Mouse (Mus musculus): ENCODE data around the gene St5.

Gene St5

DNA sequence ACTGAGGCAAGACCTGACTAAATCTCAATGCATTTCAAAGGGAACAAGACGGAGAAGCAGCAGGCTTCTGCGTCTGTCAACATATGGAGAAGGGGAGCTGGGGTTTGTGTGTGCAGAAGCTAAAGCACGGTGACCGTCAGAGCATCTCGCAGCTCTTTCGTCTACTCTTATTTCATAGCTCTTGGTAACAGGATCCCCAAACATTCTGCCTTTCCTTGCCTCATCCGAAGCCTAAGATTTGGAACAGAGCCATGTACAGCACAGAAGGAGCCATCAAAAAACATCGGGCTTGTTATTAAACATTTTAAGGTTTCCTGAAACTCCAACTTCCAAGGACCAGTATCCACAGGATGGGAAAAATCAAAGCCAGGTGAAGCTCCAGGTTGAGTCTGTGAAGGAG, 62.3 kb downstream of the St5 start:
- no peak for DNase-seq (ENCODE audit: inconsistent ontology term)

DNA sequence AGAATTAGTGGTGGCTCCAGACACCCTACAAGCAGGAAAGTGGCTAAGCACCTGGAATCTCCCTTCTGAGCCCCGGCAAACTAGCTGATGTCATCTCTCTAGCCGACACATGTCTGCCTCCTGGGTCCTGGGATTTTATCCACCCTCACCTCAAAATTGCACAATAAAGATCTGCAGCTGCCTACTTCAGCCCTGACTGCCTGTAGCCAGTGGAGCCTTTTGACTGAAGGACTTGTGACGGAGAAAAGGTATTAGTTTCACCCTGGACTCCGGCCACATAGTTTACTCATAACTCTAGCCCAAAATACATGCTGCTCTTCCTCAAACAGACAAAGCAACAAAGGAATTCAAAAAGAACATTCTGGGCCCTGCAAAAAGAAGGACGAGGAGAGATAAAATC, 66.0 kb downstream of the St5 start:
- peak; percentile 85 for DNase-seq (ENCODE audit: inconsistent ontology term)

DNA sequence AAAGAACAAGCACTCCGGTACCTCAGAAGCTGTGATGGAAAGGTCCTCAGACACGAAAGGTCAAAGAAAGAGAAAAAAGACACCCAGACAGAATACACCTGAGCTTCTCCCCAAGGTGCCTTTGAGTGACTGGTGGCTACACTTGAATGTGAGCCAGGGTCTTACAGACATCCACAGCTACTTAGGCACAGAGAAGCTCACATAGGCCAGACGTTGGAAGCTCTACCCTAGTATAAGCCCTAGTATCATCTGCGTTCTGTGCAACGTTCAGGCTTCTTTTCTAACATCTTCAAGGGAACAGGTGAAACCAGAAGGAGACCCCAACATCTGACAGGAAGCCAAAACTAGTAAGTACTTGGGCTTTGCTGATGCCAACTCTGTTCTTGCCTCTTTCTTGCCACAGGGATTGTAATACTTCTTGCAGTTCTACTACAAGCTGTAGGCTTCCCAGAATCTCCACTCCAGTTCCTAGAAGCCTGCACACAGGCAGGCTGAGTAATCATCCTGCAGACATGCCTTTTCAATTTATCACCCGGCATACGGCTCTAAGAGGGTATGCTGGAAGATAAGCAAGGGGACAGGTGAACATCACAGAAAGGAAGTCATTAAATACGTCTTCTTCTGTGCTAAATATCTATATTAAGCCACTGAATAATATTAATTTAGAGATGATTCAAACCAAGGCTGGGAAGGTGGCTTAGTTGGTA, 67.2 kb downstream of the St5 start:
- no peak for DNase-seq (ENCODE audit: inconsistent ontology term)

DNA sequence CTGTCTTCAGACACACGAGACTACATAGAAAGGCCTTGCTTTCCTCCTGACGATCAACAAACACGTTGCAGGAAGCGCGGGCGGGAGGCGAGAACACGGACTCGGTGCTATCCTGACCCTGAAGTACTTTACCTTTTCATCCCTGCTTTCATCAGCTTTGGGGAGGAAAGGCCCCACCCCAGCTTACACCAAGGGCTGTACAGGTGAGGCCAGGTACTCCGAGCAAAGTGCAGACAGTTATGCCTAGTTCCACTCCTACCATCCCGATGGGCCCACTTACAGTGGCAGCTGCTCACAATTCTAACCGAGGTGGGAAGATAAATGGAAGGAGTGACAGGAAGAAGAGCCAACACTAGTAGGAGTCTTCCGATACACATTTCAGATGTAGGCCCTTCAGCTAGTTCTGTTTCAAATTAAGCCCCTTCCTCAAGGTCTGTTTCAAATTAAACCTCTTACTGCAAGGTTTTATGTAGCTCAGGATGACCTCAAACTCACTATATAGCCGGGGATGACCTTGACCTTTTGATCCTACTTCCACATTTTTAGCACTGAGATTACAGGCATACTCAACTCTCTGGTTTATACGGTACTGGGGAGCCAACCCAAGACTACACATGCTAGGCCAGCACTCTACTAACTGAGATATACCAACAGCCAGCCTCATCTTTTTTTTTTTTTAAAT, 69.9 kb downstream of the St5 start:
- DNase-seq (ENCODE audit: inconsistent ontology term): no peak

DNA sequence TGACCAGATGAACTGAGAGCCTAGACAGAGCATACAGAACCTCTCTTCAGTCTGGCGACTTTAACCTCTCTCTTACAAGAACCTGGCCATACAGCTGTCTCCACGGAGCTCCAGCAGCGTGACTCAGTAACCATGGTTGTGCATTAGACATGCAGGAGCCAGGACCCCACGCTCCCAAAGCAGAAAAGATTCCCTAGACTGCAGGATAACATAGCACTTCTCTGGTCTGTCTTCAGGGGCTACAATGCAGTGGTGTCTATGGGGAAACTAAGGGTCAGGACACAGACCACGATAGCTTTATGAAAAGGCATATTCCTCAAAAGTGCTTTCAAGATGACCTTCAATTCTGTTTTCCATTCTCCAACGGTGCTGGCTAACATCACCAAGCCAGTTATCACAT, 72.1 kb downstream of the St5 start:
- no peak for DNase-seq (ENCODE audit: inconsistent ontology term)

DNA sequence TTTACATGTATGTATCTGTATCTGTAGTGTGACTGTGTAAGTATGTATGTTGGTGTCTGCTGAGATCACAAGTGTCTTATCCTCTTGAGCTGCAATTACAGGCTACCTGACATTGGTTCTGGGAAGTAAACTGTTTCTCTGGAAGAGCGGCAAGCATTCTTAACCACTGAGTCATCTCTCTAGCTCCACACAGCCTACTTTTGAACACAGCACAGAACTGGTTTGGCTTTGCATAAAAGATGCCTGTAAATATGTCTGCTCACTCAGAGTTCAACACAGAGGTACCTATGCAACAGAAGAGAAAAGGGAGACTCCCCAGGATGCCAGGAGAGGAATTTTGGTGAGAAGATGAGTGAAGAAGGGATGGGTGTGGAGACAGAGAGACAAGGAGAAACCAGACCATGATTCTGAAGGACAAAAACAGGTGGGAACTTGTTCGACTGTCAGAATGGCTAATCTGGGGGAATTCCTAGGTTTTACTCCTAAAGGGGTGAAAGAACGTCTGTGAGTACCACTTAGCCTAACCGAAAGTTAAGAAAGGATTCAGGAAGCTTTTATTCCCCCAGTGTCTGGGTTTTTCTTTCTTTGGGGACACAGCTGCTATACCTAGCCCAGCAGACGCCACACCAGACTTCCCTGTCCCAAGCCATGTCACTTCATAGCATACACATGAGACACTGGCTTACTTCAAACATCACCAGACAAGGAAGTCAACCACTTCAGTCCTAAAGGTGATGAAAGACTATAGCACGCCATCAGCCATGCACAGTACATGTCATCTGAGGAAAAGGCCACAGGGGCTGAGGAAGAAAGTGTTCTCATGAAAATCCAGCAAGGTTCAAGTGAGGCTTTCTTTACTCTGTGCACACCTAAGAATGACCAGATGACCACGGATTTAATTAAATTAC, 73.3 kb downstream of the St5 start:
- DNase-seq (ENCODE audit: inconsistent ontology term): peak; percentile 82

DNA sequence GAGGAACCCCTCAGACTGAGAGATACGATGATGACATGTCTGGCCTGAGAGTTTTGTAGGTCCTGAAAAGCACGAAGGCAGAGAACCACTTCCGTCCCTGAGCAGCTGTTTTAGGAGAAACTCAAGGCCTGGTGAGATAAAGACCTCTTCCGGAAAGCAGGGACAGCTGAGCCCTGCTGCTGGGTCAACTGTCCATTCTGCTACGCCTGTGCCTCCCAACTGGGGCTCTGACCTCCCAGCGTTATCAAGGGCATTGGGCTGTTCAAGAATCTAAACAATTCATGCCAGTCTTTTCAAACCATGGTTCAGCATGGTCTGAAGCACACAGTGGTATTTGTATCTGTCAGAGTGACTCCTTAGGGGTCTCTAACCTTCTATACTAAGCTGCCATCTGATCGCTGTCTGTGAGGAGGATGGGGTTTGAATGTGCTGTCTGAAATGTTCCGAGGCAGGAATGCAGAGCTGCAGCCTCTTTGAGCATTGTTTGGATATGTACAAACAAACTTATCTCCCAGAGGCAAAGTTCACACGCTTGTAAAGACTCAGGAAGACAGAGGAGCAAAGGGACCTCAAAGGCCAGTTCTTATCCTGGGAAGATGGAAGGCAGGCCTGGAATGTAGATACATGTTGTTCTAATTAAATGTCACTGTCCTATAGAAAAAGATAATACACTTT, 74.3 kb downstream of the St5 start:
- DNase-seq (ENCODE audit: inconsistent ontology term): peak; percentile 63

DNA sequence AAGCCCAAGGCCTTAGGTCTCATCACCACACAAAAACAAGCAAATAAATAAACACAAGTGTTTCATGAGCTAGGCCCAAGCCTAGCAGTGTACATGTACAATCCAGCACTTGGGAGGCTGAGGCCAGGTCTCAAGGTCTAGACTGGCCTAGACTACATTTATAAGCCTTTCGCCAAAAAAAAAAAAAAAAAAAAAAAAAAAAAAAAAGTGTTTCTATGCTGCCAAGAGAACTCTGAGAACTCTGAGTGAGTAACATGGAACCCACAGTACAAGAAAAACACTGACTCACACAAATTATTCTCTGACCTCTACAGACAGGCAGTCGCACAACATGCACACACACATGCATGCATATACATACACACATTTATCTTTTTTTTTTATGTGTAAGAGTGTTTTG, 75.6 kb downstream of the St5 start:
- DNase-seq (ENCODE audit: inconsistent ontology term): no peak

DNA sequence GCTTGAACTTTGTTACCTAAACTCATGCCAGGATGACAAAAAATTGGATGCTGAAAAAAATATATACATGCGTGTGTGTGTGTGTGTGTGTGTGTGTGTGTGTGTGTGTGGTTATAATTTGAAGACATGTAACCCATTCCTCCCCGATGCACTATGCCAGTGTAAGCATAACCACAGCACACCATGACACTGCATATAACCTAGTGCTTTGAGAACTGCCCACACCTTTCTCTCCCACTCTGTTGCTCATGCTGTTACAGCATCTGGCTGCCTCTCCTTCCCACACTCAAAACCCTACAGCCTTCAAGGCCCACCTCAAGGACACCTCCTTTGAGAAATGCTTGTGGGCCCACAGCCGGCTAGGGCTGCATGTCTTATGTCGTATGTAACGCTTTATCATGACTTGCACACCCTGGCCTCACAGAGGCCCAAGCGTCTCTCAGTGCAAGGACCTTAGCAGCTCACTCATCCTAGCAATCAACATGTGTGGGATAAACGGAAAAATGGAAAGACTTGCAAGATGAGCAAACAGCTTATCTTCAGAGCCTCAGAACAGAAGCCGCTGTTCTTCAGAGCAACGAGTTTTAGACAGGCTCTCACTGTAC, 81.1 kb downstream of the St5 start:
- DNase-seq (ENCODE audit: inconsistent ontology term): no peak

DNA sequence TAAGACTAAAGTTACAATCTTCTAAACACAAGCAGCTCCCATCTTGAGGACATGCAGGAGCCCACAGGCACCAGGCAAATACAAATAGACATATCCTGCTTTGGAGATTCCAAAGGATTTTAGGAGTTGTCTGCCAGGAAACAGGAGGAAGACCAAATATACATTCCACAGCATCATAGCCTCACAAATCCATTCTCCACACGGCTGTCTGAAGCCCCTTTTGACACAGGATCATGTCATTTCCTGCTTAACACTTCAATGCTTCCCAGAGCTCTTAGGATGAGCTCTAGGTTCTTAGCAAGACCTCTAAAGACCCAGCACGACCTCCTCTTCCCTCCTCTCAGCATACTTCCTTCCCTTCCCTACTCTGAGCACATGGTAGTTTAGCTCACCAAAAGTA, 82.4 kb downstream of the St5 start:
- no peak for DNase-seq (ENCODE audit: inconsistent ontology term)

DNA sequence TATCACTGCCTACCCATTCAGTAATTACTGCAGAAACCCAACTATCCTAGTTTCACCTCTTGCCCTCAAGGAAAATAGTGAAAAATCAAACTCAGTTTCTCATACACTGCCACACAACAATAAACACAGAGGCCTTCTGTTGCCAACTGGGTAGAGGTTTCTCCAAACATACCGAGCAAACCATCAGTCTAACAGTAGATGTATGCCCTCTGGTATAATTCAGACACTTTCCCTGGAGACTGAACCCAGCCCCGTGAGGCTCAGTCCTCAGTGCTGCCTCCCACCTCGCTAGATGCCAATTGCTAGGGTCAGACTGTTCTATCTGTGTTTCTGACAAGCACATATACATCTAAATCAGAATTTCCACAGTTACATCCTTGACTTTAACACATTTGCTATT, 83.1 kb downstream of the St5 start:
- DNase-seq (ENCODE audit: inconsistent ontology term): no peak

DNA sequence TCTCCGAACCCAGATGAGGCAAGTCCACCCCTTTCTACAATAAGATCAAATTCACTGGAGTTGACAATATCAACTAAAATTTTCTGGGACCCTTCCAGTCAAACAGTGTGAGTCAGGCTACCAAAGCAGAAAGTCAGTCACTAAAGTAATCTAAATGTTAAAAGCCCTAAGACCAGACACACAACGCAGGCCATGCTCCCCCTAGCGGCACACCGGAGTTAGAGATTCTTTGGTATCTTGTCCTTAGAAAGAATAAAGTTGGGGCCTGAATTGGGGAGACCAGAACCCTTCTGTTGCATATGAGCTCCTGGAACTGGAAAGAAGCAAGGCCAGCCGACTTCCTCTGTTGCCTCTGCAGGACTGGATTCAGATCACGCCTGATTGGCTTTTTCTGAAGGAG, 84.7 kb downstream of the St5 start:
- DNase-seq (ENCODE audit: inconsistent ontology term): peak; percentile 69

DNA sequence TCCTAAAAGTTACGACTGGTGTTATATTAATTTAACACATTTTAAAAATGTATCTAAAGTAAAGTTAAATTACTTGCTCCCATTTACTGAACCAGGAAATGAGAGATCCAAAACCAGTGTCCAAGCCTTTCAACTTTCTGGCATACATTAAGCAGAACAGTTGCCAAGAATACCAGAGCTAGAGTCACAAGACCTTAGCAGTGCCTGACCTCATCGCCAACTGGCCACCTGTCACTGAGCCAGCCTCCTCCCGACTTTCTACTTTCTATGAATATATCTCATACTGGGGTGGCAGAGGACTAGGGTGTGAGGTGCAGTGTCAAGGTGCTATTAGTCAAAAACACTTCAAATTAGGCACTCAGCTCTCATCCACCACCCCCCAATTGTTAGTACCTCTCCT, 85.6 kb downstream of the St5 start:
- peak; percentile 59 for DNase-seq (ENCODE audit: inconsistent ontology term)

DNA sequence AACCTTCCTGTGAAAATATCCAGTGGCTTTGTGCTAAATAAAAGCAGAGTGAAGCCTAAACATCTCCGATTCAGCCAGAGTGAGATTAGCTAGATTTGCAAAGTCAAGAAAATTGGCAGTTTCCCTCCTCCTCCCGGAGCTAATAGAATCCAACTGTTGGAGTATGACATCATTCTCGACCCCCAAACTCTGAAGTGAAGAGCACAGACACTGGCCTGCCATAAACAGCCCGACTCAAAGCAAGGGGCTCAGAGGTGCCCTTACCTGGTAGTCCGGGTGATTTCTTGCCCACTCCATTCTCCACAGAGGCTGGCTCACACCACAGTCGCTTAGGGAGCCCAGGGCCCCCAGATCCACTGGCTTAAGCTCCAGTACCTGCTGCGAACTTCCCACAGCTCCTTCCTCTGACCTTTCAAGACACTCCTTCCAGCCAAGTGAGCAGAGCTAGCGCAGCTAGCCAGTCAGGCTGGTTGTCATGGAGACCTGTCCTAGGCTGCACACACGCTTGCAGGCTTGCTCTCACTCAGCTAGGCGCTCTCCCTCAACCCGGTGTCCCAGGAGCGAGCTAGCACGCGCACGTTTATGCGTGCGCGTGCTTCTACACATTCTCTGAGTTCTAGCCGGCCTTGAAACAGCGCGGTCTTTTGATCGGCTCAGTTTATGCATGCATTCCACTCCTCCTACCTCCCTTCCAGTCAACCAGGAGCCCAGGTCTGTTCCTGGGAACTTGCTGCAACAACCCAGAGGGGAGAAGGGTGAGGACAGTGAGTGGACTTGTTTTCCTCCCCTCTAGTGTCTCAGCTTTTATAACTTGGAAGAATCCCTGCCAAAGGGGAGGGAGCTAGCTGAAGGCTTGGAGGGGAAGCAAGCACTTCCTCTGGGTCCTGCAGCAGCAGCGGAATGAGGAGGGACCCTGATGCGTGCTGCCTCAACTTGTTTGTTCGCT, 87.1 kb downstream of the St5 start:
- DNase-seq (ENCODE audit: inconsistent ontology term): peak; percentile 92

DNA sequence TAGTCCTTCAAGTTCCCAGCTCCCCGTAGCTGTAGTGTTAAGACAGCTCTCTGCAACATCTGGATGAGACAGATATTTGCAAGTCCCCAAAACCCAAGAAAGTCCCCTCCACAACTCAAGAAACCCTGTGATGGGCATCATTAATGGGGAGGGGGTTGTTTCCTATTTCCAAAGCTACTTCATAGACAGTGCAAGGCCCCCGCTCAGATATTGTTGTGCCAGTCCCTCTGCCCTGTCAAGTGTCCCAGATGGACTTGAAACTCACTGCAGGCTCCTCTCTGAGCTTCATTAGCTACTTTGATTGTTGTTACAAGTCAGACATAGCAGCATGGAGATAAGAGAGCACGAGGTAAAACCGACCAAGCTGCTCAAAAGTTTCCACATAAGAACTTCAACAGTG, 87.8 kb downstream of the St5 start:
- DNase-seq (ENCODE audit: inconsistent ontology term): no peak

DNA sequence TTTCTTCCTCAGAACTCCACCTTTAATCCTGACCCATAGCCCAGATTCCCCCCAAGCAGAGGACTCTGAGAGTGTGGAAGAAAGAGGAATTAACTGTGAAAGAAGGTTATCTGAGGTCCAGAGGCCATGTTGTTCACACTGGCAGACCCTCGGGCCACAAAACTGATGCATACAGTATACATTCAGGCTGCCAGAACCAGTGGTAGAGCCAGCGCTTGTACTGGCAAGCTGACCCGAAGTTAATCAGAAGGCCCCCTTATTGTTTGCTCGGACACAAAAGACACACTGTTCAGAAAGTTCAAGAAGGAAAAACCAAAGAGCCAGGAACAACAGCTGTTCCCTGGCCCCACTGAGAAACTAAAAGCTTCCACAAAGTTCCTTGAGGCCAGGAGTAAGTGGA, 88.5 kb downstream of the St5 start:
- no peak for DNase-seq (ENCODE audit: inconsistent ontology term)

DNA sequence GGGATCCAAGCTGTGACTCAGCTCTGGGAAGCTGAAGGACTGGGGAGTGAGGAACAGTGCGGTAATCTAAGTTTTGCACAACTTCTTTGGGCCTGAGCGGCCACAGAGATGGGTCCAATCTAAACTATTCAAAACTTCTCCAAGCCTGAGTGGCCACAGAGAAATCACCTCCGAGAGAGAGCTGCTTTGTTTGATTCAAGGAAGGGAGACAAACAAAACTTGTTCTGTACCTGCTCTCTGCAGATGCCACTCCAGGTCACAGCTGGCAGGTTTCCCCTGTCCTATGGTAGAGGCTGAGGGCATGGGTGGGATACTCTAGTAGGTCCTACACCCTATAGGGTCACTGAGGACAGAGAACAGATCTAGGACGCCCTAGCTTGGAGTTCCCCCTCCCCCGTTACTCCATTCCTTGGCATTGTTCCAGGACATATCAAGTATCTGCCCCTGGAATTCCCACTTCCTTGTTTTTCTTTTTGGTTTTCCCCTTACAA, 89.8 kb downstream of the St5 start:
- peak; percentile 78 for DNase-seq (ENCODE audit: inconsistent ontology term)

DNA sequence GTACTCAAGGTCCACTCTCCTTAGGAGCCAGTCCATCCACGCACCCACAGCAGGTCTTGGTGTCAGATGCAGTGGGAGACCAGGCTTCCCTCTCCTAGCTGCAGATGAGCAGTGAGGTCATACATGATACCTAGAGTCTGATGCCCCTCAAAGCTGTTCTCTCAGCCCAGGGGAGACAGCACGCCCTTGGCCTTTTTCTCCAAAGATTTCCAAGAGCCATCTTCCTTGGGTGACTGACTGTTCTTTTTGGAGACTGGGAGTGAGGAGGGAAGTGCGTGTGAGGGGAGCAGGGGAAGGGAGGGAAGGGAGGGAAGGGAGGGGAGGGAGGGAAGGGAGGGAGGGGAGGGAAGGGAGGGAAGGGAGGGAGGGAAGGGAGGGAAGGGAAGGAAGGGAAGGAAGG, 90.4 kb downstream of the St5 start:
- no peak for DNase-seq (ENCODE audit: inconsistent ontology term)

DNA sequence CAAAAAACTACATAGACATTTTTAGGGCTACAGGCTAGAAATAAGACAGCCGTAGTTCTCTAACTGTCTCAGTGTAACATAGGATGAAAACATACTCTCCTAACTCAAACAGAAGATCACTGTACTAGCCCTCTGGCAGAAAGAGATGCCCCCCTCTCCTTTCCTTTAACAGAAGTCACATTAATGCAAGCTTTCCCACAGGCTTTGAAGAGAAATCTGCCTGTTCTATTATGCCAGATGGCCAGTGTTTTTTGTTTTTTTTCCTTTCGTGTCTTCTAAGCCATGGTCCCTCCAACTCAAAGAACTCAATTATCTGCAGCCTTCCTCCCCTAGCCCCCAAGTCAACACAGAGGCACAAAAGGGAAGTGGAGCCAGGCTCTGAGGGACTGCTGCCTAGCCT, 90.9 kb downstream of the St5 start:
- DNase-seq (ENCODE audit: inconsistent ontology term): no peak

DNA sequence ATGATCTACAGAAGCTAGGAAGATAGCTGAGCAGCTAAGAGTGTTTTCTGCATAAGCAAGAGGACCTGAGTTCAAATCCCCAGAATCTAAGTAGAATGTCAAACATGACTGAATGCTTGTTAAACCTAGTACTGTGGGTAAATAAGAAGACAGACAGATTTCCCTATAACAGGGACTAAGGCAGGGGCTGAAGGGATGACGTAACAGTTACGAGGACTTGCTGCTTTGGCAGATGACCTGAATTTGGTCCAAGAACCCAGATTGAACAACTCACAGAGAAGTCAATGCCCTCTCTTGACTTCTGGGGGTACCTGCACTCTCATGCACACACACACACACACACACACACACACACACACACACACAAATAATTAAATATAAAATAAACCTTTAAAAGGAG, 93.1 kb downstream of the St5 start:
- no peak for DNase-seq (ENCODE audit: inconsistent ontology term)

Data from Muller cell, postnatal 12 days (primary cell).